ENCODE assay signal across 9 mouse cellular contexts in genomic region chr10:67862331-67862730, GRCm38 (mm10). TPM values are rescaled to one million over a fixed set of nuclear protein-coding genes. Genes with fewer than 3 reads are reported as not detected.
A peak's percentile ranks its signal among the peaks of the same experiment; 100 is the strongest.
DNase-seq lines count a peak whose midpoint lies in the region; TF ChIP-seq lines count a peak whose summit lies in the region.
"Had no signal": no experiment of that assay in that cellular context is flagged by ENCODE, and none has a peak within 500 bp of the region (broad histone marks: within the 10 kb centered on the region; RNA-seq: fewer than 3 reads in every experiment).

No protein-coding gene starts in this region.

- TF ChIP-seq CTCF in layer of hippocampus, adult 2 months (conservative IDR thresholded peaks at IDR 0.05): peak; percentile 88
- TF ChIP-seq CTCF in E14TG2a.4 (conservative IDR thresholded peaks at IDR 0.05; ENCODE audit: low read length): peak; percentile 98
- TF ChIP-seq CTCF in brain, embryonic 14.5 days (IDR thresholded peaks at IDR 0.05; ENCODE audit: borderline replicate concordance, extremely low read depth, insufficient read depth, insufficient read length): peak; percentile 62; the same call in 1 of the 2 replicates

- H3K4me3 ChIP-seq in layer of hippocampus, adult 2 months: no peak overlapping the region
- H3K4me3 ChIP-seq in E14TG2a.4 (replicated peaks; ENCODE audit: low read length): no peak overlapping the region
- H3K4me3 ChIP-seq: erythroblast, embryonic 14.5 days had no signal

- intact Hi-C loops in left cerebral cortex, postnatal 4 days (cut with DNase I): loop anchor here (5.0 to 10.0 kb wide), 2 partner anchors 135 to 282 kb away; no protein-coding TSS in a partner anchor

- TF ChIP-seq POLR2A in brain, embryonic 14.5 days (IDR thresholded peaks at IDR 0.05; ENCODE audit: borderline replicate concordance, extremely low read depth, insufficient read depth, insufficient read length, poor library complexity, severe bottlenecking): no peak

- H3K9me3 ChIP-seq in E14TG2a.4 (ENCODE audit: low read length): peaks cover 18% of the 10 kb centered on the region

- H3K27me3 ChIP-seq in E14TG2a.4 (ENCODE audit: insufficient read depth, low read length): no peaks in the 10 kb centered on the region

- no peak overlapping the region for H3K27ac ChIP-seq in layer of hippocampus, adult 2 months
- H3K27ac ChIP-seq: macrophage had no signal

- no peaks in the 10 kb centered on the region for H3K36me3 ChIP-seq in E14TG2a.4 (ENCODE audit: insufficient read depth, low read length)

- H3K4me1 ChIP-seq in E14TG2a.4 (replicated peaks; ENCODE audit: low read depth, low read length): no peaks in the 10 kb centered on the region

- DNase-seq in layer of hippocampus, adult 2 months (ENCODE audit: low spot score in 2 of 2): peak; percentile 17 to 38
- no peak for DNase-seq in layer of hippocampus, adult 8-10 months (ENCODE audit: low spot score in 2 of 2)
- DNase-seq in brain, embryonic 14.5 days (ENCODE audit: low read depth): peak; percentile 70
- peak; percentile 64 for DNase-seq in induced T-regulatory cell, adult 2 months (ENCODE audit: low read depth)
- peak; percentile 61 for DNase-seq in naive thymus-derived CD4-positive, alpha-beta T cell, adult 2 months (ENCODE audit: low read depth)
- DNase-seq in left cerebral cortex, postnatal 4 days: no peak

RNA-seq across cellular contexts. Expression of gene Zfp365, which starts 50.1 kb away (rescaled TPM):
- total RNA-seq in layer of hippocampus, adult 2 months (2021): 100 to 1,000 TPM; 248 to 257 TPM
- total RNA-seq in layer of hippocampus, adult 8-10 months (2022): 100 to 1,000 TPM; 214 to 255 (median 232) TPM
- polyA plus RNA-seq in brain, embryonic 14.5 days (2012; rRNA removed): 2.4 and 3.6 TPM in 2 replicates
- 10 to 100 TPM; 41.9 to 44.5 TPM for total RNA-seq in left cerebral cortex, postnatal 4 days (2021)
- polyA plus RNA-seq: erythroblast, embryonic 14.5 days had no signal

Comparison
In these comparisons a context has a peak if more than half of its experiments do, and no peak if none do; other contexts are left out.
1. DNase-seq: peak in layer of hippocampus, adult 2 months (2 of 2), brain, embryonic 14.5 days (single experiment), induced T-regulatory cell, adult 2 months (single experiment) and naive thymus-derived CD4-positive, alpha-beta T cell, adult 2 months (single experiment); none in layer of hippocampus, adult 8-10 months (0 of 2) and left cerebral cortex, postnatal 4 days (single experiment).
2. RNA of gene Zfp365, which starts 50.1 kb away (total RNA-seq): 248 to 257 TPM in layer of hippocampus, adult 2 months and 214 to 255 TPM in layer of hippocampus, adult 8-10 months; 41.9 to 44.5 TPM in left cerebral cortex, postnatal 4 days; every median in the first group is over 4 times any median in the second.
3. Peak in every context shown above with its lines, with median percentiles within 50 percentile points of each other: CTCF ChIP-seq.